Mouse (Mus musculus): ENCODE measurements around the gene Lamc1. TPM values are rescaled to one million over a fixed set of nuclear protein-coding genes. Genes with fewer than 3 reads are reported as not detected.

The Lamc1 gene
- polyA plus RNA-seq, 1 experiment, result 13.0 TPM

- peak in 1 of 2 experiments; percentile 74 for DNase-seq (ENCODE audit: low read depth in 1 of 2, low spot score in 2 of 2)
- TF ChIP-seq POLR2A (IDR thresholded peaks at IDR 0.05; ENCODE audit: low read depth, low read length) (no peak), CTCF (IDR thresholded peaks at IDR 0.05; ENCODE audit: extremely low read depth, insufficient read depth, insufficient read length, insufficient replicate concordance) (peak; percentile 59; the same call in 1 of the 2 replicates)
- Histone ChIP-seq H3K27ac (ENCODE audit: insufficient read depth, low read length) (no peak overlapping the region), H3K27me3 (ENCODE audit: control insufficient read depth, insufficient read depth, low read length) (no peaks in the 10 kb centered on the region; the same call in 1 of the 2 replicates), H3K36me3 (ENCODE audit: control insufficient read depth, insufficient read depth, low read length) (no peaks in the 10 kb centered on the region), H3K4me1 (ENCODE audit: control insufficient read depth, insufficient read depth, insufficient read length) (peaks cover 6% of the 10 kb centered on the region), H3K4me3 (ENCODE audit: extremely low read depth, insufficient read depth, insufficient read length) (peak overlapping the region; percentile 97)
- under 1% methylated on average over 42 of the region's 42 CpGs for WGBS
Measured at GRCm38 (mm10) chr1:153331796-153332443, 666 bp downstream of the Lamc1 start.

- 29% methylated on average over 4 of the region's 4 CpGs for WGBS
- DNase-seq (ENCODE audit: low read depth in 1 of 2, low spot score in 2 of 2), result no peak
- peaks cover 6% of the 10 kb centered on the region for H3K4me1 ChIP-seq (ENCODE audit: control insufficient read depth, insufficient read depth, insufficient read length)
- H3K27me3 ChIP-seq (ENCODE audit: control insufficient read depth, insufficient read depth, low read length), result no peaks in the 10 kb centered on the region; the same call in 1 of the 2 replicates
- TF ChIP-seq POLR2A (IDR thresholded peaks at IDR 0.05; ENCODE audit: low read depth, low read length) (no peak), CTCF (IDR thresholded peaks at IDR 0.05; ENCODE audit: extremely low read depth, insufficient read depth, insufficient read length, insufficient replicate concordance) (no peak)
- no peaks in the 10 kb centered on the region for H3K36me3 ChIP-seq (ENCODE audit: control insufficient read depth, insufficient read depth, low read length)
- no peak overlapping the region for H3K27ac ChIP-seq (ENCODE audit: insufficient read depth, low read length)
- no peak overlapping the region for H3K4me3 ChIP-seq (ENCODE audit: extremely low read depth, insufficient read depth, insufficient read length)
Measured at GRCm38 (mm10) chr1:153331206-153331605, 1.4 kb downstream of the Lamc1 start.

- Histone ChIP-seq H3K4me1 (ENCODE audit: control insufficient read depth, insufficient read depth, insufficient read length) (peaks cover 6% of the 10 kb centered on the region), H3K36me3 (ENCODE audit: control insufficient read depth, insufficient read depth, low read length) (no peaks in the 10 kb centered on the region), H3K27me3 (ENCODE audit: control insufficient read depth, insufficient read depth, low read length) (no peaks in the 10 kb centered on the region; the same call in 1 of the 2 replicates), H3K4me3 (ENCODE audit: extremely low read depth, insufficient read depth, insufficient read length) (no peak overlapping the region), H3K27ac (ENCODE audit: insufficient read depth, low read length) (no peak overlapping the region)
- no peak for TF ChIP-seq CTCF (IDR thresholded peaks at IDR 0.05; ENCODE audit: extremely low read depth, insufficient read depth, insufficient read length, insufficient replicate concordance)
- TF ChIP-seq POLR2A (IDR thresholded peaks at IDR 0.05; ENCODE audit: low read depth, low read length), result no peak
- no peak for DNase-seq (ENCODE audit: low read depth in 1 of 2, low spot score in 2 of 2)
- 91% methylated on average over 6 of the region's 6 CpGs for WGBS
Measured at GRCm38 (mm10) chr1:153329306-153329705, 3.3 kb downstream of the Lamc1 start.

GRCm38 (mm10) chr1:153327063-153327462 lies 5.5 kb downstream of the Lamc1 start:
- H3K27ac ChIP-seq (ENCODE audit: insufficient read depth, low read length), result no peak overlapping the region
- no peak for TF ChIP-seq POLR2A (IDR thresholded peaks at IDR 0.05; ENCODE audit: low read depth, low read length)
- TF ChIP-seq CTCF (IDR thresholded peaks at IDR 0.05; ENCODE audit: extremely low read depth, insufficient read depth, insufficient read length, insufficient replicate concordance), result no peak
- 94% methylated on average over 4 of the region's 4 CpGs for WGBS
- no peaks in the 10 kb centered on the region for H3K27me3 ChIP-seq (ENCODE audit: control insufficient read depth, insufficient read depth, low read length)
- H3K36me3 ChIP-seq (ENCODE audit: control insufficient read depth, insufficient read depth, low read length), result no peaks in the 10 kb centered on the region
- H3K4me3 ChIP-seq (ENCODE audit: extremely low read depth, insufficient read depth, insufficient read length), result no peak overlapping the region
- peaks cover 4% of the 10 kb centered on the region; the same call in 1 of the 2 replicates for H3K4me1 ChIP-seq (ENCODE audit: control insufficient read depth, insufficient read depth, insufficient read length)
- DNase-seq (ENCODE audit: low read depth in 1 of 2, low spot score in 2 of 2), result no peak

GRCm38 (mm10) chr1:153326226-153326625 lies 6.4 kb downstream of the Lamc1 start:
- WGBS, result 91% methylated on average over 7 of the region's 7 CpGs
- H3K36me3 ChIP-seq (ENCODE audit: control insufficient read depth, insufficient read depth, low read length), result no peaks in the 10 kb centered on the region
- H3K4me1 ChIP-seq (ENCODE audit: control insufficient read depth, insufficient read depth, insufficient read length), result 0 out of 2 replicates have a peak, but pooled peaks cover under 1% of the 10 kb centered on the region
- H3K4me3 ChIP-seq (ENCODE audit: extremely low read depth, insufficient read depth, insufficient read length), result no peak overlapping the region
- H3K27me3 ChIP-seq (ENCODE audit: control insufficient read depth, insufficient read depth, low read length), result no peaks in the 10 kb centered on the region
- no peak overlapping the region for H3K27ac ChIP-seq (ENCODE audit: insufficient read depth, low read length)
- DNase-seq (ENCODE audit: low read depth in 1 of 2, low spot score in 2 of 2), result no peak
- TF ChIP-seq CTCF (IDR thresholded peaks at IDR 0.05; ENCODE audit: extremely low read depth, insufficient read depth, insufficient read length, insufficient replicate concordance), result no peak
- TF ChIP-seq POLR2A (IDR thresholded peaks at IDR 0.05; ENCODE audit: low read depth, low read length), result no peak

- 89% methylated on average over 12 of the region's 12 CpGs for WGBS
Measured at GRCm38 (mm10) chr1:153321404-153321803, 11.2 kb downstream of the Lamc1 start.

GRCm38 (mm10) chr1:153320554-153321147 lies 11.9 kb downstream of the Lamc1 start:
- DNase-seq (ENCODE audit: low read depth in 1 of 2, low spot score in 2 of 2), result no peak
- Histone ChIP-seq H3K4me1 (ENCODE audit: control insufficient read depth, insufficient read depth, insufficient read length) (no peaks in the 10 kb centered on the region), H3K27ac (ENCODE audit: insufficient read depth, low read length) (no peak overlapping the region), H3K36me3 (ENCODE audit: control insufficient read depth, insufficient read depth, low read length) (no peaks in the 10 kb centered on the region), H3K27me3 (ENCODE audit: control insufficient read depth, insufficient read depth, low read length) (no peaks in the 10 kb centered on the region), H3K4me3 (ENCODE audit: extremely low read depth, insufficient read depth, insufficient read length) (no peak overlapping the region)
- no peak for TF ChIP-seq CTCF (IDR thresholded peaks at IDR 0.05; ENCODE audit: extremely low read depth, insufficient read depth, insufficient read length, insufficient replicate concordance)
- TF ChIP-seq POLR2A (IDR thresholded peaks at IDR 0.05; ENCODE audit: low read depth, low read length), result no peak
- WGBS, result 54% methylated on average over 6 of the region's 6 CpGs

More at GRCm38 (mm10) chr1:153321404-153321803, 11.2 kb downstream of the Lamc1 start:
- no peak overlapping the region for H3K4me3 ChIP-seq (ENCODE audit: extremely low read depth, insufficient read depth, insufficient read length)
- no peak for DNase-seq (ENCODE audit: low read depth in 1 of 2, low spot score in 2 of 2)
- no peaks in the 10 kb centered on the region for H3K27me3 ChIP-seq (ENCODE audit: control insufficient read depth, insufficient read depth, low read length)
- H3K27ac ChIP-seq (ENCODE audit: insufficient read depth, low read length), result no peak overlapping the region
- H3K4me1 ChIP-seq (ENCODE audit: control insufficient read depth, insufficient read depth, insufficient read length), result no peaks in the 10 kb centered on the region
- TF ChIP-seq POLR2A (IDR thresholded peaks at IDR 0.05; ENCODE audit: low read depth, low read length) (no peak), CTCF (IDR thresholded peaks at IDR 0.05; ENCODE audit: extremely low read depth, insufficient read depth, insufficient read length, insufficient replicate concordance) (no peak)
- H3K36me3 ChIP-seq (ENCODE audit: control insufficient read depth, insufficient read depth, low read length), result no peaks in the 10 kb centered on the region

All from spleen, adult 2 months (tissue).